Mouse (Mus musculus) forebrain, embryonic 11.5 days (tissue): ENCODE measurements around the gene Ulk4. TPM values are rescaled to one million over a fixed set of nuclear protein-coding genes. Genes with fewer than 3 reads are reported as not detected.
A peak's percentile ranks its signal among the peaks of the same experiment; 100 is the strongest.

ENCODE experiments used
- ATAC-seq: fragments of 200-750 bp; cut with Nextera tagmentation; replicated peaks from 2 replicates; pipeline ENCODE4 v1.8.0; 2017; ENCODE audit warnings: moderate TSS enrichment; ENCODE audit not compliant: low FRiP score
- DNase-seq: peaks from one replicate; pipeline ENCODE4 v3.0.0-alpha.2; 2017; ENCODE audit warnings: low spot score
- H3K27ac ChIP-seq: fragments of 300-500 bp; sonication (generic); 2 replicates; pipeline ENCODE4 v1.5.1; 2014; ENCODE audit warnings: low read depth, low read length
- H3K27me3 ChIP-seq: fragments of 300-500 bp; sonication (generic); 2 replicates; pipeline ENCODE4 v1.6.1; 2014; ENCODE audit warnings: mild to moderate bottlenecking, low read length, mixed read lengths; ENCODE audit not compliant: control insufficient read depth, insufficient read depth
- H3K36me3 ChIP-seq: fragments of 300-500 bp; sonication (generic); 2 replicates; pipeline ENCODE4 v1.6.1; 2014; ENCODE audit warnings: mild to moderate bottlenecking, low read length, moderate library complexity, mixed read lengths; ENCODE audit not compliant: control insufficient read depth, insufficient read depth
- H3K4me1 ChIP-seq: fragments of 300-500 bp; sonication (generic); replicated peaks from 2 replicates; pipeline ENCODE4 v1.6.1; 2014; ENCODE audit warnings: low read length, mixed read lengths; ENCODE audit not compliant: control insufficient read depth, insufficient read depth
- H3K4me2 ChIP-seq: fragments of 300-500 bp; sonication (generic); 2 replicates; pipeline ENCODE4 v1.6.1; 2014; ENCODE audit warnings: low read depth, mild to moderate bottlenecking, low read length, moderate library complexity, mixed read lengths; ENCODE audit not compliant: severe bottlenecking
- H3K4me3 ChIP-seq: fragments of 300-500 bp; sonication (generic); 2 replicates; pipeline ENCODE4 v1.5.1; 2014; ENCODE audit warnings: low read depth, low read length
- H3K9ac ChIP-seq: fragments of 300-500 bp; sonication (generic); 2 replicates; pipeline ENCODE4 v1.6.1; 2014; ENCODE audit warnings: low read length
- H3K9me3 ChIP-seq: fragments of 300-500 bp; sonication (generic); 2 replicates; pipeline ENCODE4 v1.6.1; 2016; ENCODE audit warnings: low read length, mixed read lengths; ENCODE audit not compliant: control insufficient read depth
- WGBS: fragments of 180-500 bp; shearing (Covaris S2); extraction: QIAGEN DNeasy Blood & Tissue Kit; methylation state at CpG from one replicate; pipeline ENCODE4 v1.1.7; 2014; 5-methylcytosine and 5-hydroxymethylcytosine counted together
- polyA plus RNA-seq: library from polyadenylated mRNA; unstranded; fragments of >200 nt; fragmentation: Nextera tagmentation; extraction: Ambion mirVana; gene quantifications from 2 replicates; pipeline ENCODE4 v1.2.1, GENCODE M21; 2014

Gene Ulk4
- polyA plus RNA-seq, 1 experiment from 2014 or later, result 163 TPM

GRCm38 (mm10) chr9:121239571-121239970 lies 37.4 kb downstream of the Ulk4 start:
- no peak overlapping the region for H3K4me3 ChIP-seq
- no peaks in the 10 kb centered on the region for H3K27me3 ChIP-seq
- no peak overlapping the region for H3K9ac ChIP-seq
- WGBS, result 78% methylated on average over 6 of the region's 6 CpGs
- H3K4me2 ChIP-seq, result no peak overlapping the region
- ATAC-seq (no peak), DNase-seq (no peak)
- no peak overlapping the region for H3K27ac ChIP-seq
- H3K4me1 ChIP-seq, result no peaks in the 10 kb centered on the region
- no peaks in the 10 kb centered on the region for H3K9me3 ChIP-seq
- no peaks in the 10 kb centered on the region for H3K36me3 ChIP-seq

GRCm38 (mm10) chr9:121218636-121219035 lies 58.4 kb downstream of the Ulk4 start:
- 81% methylated on average over 11 of the region's 11 CpGs for WGBS
- Histone ChIP-seq H3K4me2 (no peak overlapping the region), H3K9ac (no peak overlapping the region), H3K36me3 (no peaks in the 10 kb centered on the region), H3K9me3 (no peaks in the 10 kb centered on the region), H3K27me3 (no peaks in the 10 kb centered on the region), H3K4me1 (no peaks in the 10 kb centered on the region), H3K27ac (no peak overlapping the region), H3K4me3 (no peak overlapping the region)
- ATAC-seq (no peak), DNase-seq (peak; percentile 41)

GRCm38 (mm10) chr9:121218230-121218629 lies 58.8 kb downstream of the Ulk4 start:
- no peaks in the 10 kb centered on the region for H3K27me3 ChIP-seq
- H3K4me1 ChIP-seq, result no peaks in the 10 kb centered on the region
- H3K36me3 ChIP-seq, result no peaks in the 10 kb centered on the region
- WGBS, result 90% methylated on average over 10 of the region's 10 CpGs
- no peak for DNase-seq
- H3K4me2 ChIP-seq, result no peak overlapping the region
- no peak for ATAC-seq
- no peaks in the 10 kb centered on the region for H3K9me3 ChIP-seq
- H3K9ac ChIP-seq, result no peak overlapping the region
- no peak overlapping the region for H3K4me3 ChIP-seq
- H3K27ac ChIP-seq, result no peak overlapping the region

GRCm38 (mm10) chr9:121217742-121218141 lies 59.3 kb downstream of the Ulk4 start:
- DNase-seq (peak; percentile 31), ATAC-seq (no peak)
- Histone ChIP-seq H3K27me3 (no peaks in the 10 kb centered on the region), H3K4me3 (no peak overlapping the region), H3K4me1 (no peaks in the 10 kb centered on the region), H3K4me2 (no peak overlapping the region), H3K9ac (no peak overlapping the region), H3K36me3 (no peaks in the 10 kb centered on the region), H3K27ac (no peak overlapping the region), H3K9me3 (no peaks in the 10 kb centered on the region)
- WGBS, result 89% methylated on average over 10 of the region's 10 CpGs

DNA sequence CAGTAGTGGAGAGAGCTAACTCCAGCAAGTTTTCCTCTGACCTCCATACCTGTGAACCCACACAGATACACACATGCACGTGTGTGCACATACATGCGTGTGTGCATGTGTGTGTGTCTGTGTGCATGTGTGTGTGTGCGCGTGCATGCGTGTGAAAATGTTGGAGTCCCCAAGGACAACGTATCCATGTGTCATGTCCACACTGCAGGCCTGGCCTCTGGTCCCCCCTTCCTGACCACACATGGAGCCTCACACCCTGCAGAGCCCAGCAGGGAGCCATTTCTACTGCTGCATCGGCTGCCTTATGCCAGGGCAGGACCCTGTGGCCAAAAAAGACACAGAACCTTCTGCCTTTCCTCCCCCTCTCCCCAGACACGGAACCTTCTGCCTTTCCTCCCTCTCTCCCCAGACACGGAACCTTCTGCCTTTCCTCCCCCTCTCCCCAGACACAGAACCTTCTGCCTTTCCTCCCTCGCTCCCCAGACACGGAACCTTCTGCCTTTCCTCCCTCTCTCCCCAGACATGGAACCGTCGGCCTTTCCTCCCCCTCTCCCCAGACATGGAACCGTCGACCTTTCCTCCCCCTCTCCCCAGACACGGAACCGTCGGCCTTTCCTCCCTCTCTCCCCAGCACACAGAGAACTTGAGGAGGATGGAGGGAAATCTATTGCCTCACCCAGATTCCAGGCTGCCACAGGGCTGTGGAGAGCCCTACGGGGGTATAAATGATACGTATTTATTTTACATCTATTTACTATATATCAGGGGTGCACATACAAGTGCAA lies 60.3 kb downstream of the Ulk4 start:
- DNase-seq (peak; percentile 42), ATAC-seq (no peak)
- Histone ChIP-seq H3K27ac (no peak overlapping the region), H3K36me3 (no peaks in the 10 kb centered on the region), H3K4me2 (no peak overlapping the region), H3K27me3 (no peaks in the 10 kb centered on the region), H3K9ac (no peak overlapping the region), H3K4me1 (no peaks in the 10 kb centered on the region), H3K9me3 (no peaks in the 10 kb centered on the region), H3K4me3 (no peak overlapping the region)
- WGBS, result 81% methylated on average over 20 of the region's 20 CpGs

DNA sequence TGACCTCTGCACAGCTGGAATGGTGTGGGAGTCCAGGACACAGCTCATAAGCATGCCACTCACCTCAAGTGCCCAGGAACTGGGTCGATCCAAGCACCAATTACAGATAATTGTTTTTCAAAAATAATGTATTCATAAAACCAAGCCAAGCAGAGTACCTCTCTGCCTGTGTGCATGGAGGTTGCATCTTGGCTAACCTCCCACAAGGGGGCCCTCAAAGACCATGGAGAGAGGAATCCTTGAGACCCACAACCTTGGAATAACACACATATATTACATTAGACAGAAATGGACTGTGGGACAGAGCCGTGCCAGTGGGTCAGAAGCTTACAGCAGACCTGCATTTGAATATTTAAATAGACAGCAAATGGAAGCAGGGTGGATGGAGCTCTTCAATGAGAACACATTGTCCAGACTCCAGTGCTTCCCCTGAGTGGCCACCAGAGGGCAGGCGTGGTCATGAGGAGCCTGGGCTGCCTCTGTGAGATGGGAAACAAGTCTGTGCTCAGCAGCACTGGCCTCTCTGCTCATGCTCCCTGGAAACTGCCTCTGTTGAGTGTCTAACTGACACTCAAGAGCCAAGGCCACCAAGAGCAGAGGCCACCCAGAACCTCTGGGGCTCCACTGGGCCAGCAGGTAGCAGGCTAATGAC lies 61.5 kb downstream of the Ulk4 start:
- WGBS, result 35% methylated on average over 3 of the region's 3 CpGs
- Histone ChIP-seq H3K4me3 (no peak overlapping the region), H3K36me3 (no peaks in the 10 kb centered on the region), H3K9me3 (no peaks in the 10 kb centered on the region), H3K9ac (no peak overlapping the region), H3K4me2 (no peak overlapping the region), H3K27ac (no peak overlapping the region), H3K27me3 (no peaks in the 10 kb centered on the region), H3K4me1 (no peaks in the 10 kb centered on the region)
- DNase-seq (peak; percentile 84), ATAC-seq (peak; percentile 71)

DNA sequence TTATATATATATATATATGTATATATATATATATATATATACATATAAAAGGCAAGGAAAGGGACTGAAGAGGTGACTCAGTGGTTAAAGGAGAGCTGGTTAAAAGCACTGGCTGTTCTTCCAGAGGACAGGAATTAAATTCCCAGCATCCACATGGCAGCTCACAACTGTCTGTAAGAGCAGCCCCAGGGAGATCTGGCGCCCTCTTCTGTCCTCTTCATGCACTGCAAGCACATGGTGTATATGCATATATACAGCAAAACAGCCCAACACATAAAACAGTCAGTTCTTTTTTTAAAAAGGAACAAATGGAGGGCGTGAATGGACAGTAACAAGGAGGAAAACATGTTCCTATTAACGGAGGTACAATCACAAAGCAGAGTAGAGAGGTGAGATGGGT lies 64.7 kb downstream of the Ulk4 start:
- WGBS, result 72% methylated on average over 3 of the region's 3 CpGs

GRCm38 (mm10) chr9:121205046-121205445 lies 72.0 kb downstream of the Ulk4 start:
- Histone ChIP-seq H3K27ac (no peak overlapping the region), H3K4me1 (0 out of 2 replicates have a peak, but pooled peaks cover 2% of the 10 kb centered on the region), H3K9ac (no peak overlapping the region), H3K27me3 (no peaks in the 10 kb centered on the region), H3K36me3 (no peaks in the 10 kb centered on the region), H3K4me3 (no peak overlapping the region), H3K9me3 (no peaks in the 10 kb centered on the region), H3K4me2 (no peak overlapping the region)
- DNase-seq (peak; percentile 32), ATAC-seq (no peak)
- 84% methylated on average over 7 of the region's 7 CpGs for WGBS

More for the DNA sequence above, 64.7 kb downstream of the Ulk4 start:
- Histone ChIP-seq H3K9ac (no peak overlapping the region), H3K27me3 (no peaks in the 10 kb centered on the region), H3K27ac (no peak overlapping the region), H3K9me3 (no peaks in the 10 kb centered on the region), H3K4me3 (no peak overlapping the region), H3K4me1 (no peaks in the 10 kb centered on the region), H3K4me2 (no peak overlapping the region), H3K36me3 (no peaks in the 10 kb centered on the region)
- ATAC-seq, result no peak
- DNase-seq, result no peak
